Mouse (Mus musculus): ENCODE measurements at regions not wholly inside any gene's neighbourhood (a gene's known extent, or its start where the extent isn't known, plus 50 kb on each side); places are given as distances from the start of the nearest gene placed in this dataset.
A peak's percentile ranks its signal among the peaks of the same experiment; 100 is the strongest.

- ATAC-seq (replicated peaks), result no peak
- Histone ChIP-seq H3K4me1 (no peaks in the 10 kb centered on the region), H3K36me3 (no peaks in the 10 kb centered on the region), H3K4me3 (no peak overlapping the region), H3K9me3 (no peaks in the 10 kb centered on the region), H3K27ac (replicated peaks) (no peak overlapping the region), H3K4me2 (replicated peaks) (no peak overlapping the region), H3K9ac (replicated peaks) (no peak overlapping the region), H3K27me3 (no peaks in the 10 kb centered on the region)
- WGBS, result 84% methylated on average over 2 of the region's 2 CpGs
Observed at GRCm38 (mm10) chr6:107394611-107395010, 135.0 kb upstream of the Lrrn1 start.

- Histone ChIP-seq H3K27me3 (no peaks in the 10 kb centered on the region), H3K36me3 (no peaks in the 10 kb centered on the region), H3K4me2 (replicated peaks) (no peak overlapping the region), H3K4me3 (no peak overlapping the region), H3K4me1 (no peaks in the 10 kb centered on the region), H3K27ac (replicated peaks) (no peak overlapping the region), H3K9me3 (no peaks in the 10 kb centered on the region), H3K9ac (replicated peaks) (no peak overlapping the region)
- no peak for ATAC-seq (replicated peaks)
- 87% methylated on average over 4 of the region's 4 CpGs for WGBS
Observed at GRCm38 (mm10) chr6:107415766-107416165, 113.8 kb upstream of the Lrrn1 start.

DNA sequence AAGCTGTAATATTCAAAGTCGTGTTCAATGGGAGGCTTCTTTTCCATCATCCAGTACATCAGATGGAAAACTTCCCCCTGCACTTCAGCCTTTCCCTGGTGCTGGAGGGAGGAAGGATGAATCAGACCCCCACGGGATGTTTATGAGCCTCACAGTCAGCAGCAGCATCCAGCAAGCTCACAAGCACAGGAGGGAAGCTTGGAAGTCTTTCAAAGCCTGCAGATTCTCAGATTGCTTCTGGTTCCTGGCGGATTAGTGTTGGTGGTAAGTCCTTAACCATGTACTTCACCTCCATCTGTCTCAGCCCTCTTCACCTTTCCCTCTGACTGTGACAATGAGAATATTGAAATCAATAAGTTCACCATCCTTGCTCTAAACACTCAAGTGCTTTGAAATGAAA, 107.5 kb upstream of the Lrrn1 start:
- no peak overlapping the region for H3K9ac ChIP-seq (replicated peaks)
- no peak overlapping the region for H3K4me2 ChIP-seq (replicated peaks)
- H3K27me3 ChIP-seq, result no peaks in the 10 kb centered on the region
- H3K9me3 ChIP-seq, result no peaks in the 10 kb centered on the region
- H3K4me1 ChIP-seq, result no peaks in the 10 kb centered on the region
- WGBS, result 48% methylated on average over 3 of the region's 3 CpGs
- ATAC-seq (replicated peaks), result no peak
- no peaks in the 10 kb centered on the region for H3K36me3 ChIP-seq
- H3K4me3 ChIP-seq, result no peak overlapping the region
- no peak overlapping the region for H3K27ac ChIP-seq (replicated peaks)

DNA sequence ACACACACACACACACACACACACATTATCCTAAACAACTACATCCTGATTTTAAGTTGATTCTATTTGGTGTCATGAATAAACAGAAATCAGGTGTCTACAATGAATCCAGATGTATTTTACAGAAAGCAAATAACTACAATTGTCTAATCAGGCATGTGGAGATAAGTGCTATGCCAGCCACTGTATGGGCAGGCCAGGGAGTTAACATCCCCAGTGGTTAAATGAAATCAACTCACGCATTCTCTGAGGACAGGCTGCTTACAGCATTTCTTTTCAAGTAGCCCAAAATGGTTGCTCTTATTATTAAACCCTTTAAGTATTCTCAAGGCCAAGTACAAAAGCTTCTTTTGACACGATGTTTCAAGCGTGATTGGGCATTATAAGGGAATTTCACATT, 103.0 kb upstream of the Lrrn1 start:
- Histone ChIP-seq H3K4me3 (no peak overlapping the region), H3K4me1 (peaks cover 4% of the 10 kb centered on the region; the same call in 1 of the 2 replicates), H3K27ac (replicated peaks) (no peak overlapping the region), H3K36me3 (no peaks in the 10 kb centered on the region), H3K27me3 (no peaks in the 10 kb centered on the region), H3K4me2 (replicated peaks) (no peak overlapping the region), H3K9me3 (no peaks in the 10 kb centered on the region), H3K9ac (replicated peaks) (no peak overlapping the region)
- WGBS, result 33% methylated on average over 3 of the region's 3 CpGs
- no peak for ATAC-seq (replicated peaks)

GRCm38 (mm10) chr6:107431033-107431432, 98.5 kb upstream of the Lrrn1 start:
- no peak overlapping the region for H3K4me2 ChIP-seq (replicated peaks)
- H3K4me1 ChIP-seq, result peaks cover 4% of the 10 kb centered on the region; the same call in 1 of the 2 replicates
- H3K36me3 ChIP-seq, result no peaks in the 10 kb centered on the region
- no peak overlapping the region for H3K27ac ChIP-seq (replicated peaks)
- no peak overlapping the region for H3K4me3 ChIP-seq
- no peaks in the 10 kb centered on the region for H3K27me3 ChIP-seq
- no peak overlapping the region for H3K9ac ChIP-seq (replicated peaks)
- 68% methylated on average over 4 of the region's 4 CpGs for WGBS
- ATAC-seq (replicated peaks), result peak; percentile 46
- no peaks in the 10 kb centered on the region for H3K9me3 ChIP-seq

DNA sequence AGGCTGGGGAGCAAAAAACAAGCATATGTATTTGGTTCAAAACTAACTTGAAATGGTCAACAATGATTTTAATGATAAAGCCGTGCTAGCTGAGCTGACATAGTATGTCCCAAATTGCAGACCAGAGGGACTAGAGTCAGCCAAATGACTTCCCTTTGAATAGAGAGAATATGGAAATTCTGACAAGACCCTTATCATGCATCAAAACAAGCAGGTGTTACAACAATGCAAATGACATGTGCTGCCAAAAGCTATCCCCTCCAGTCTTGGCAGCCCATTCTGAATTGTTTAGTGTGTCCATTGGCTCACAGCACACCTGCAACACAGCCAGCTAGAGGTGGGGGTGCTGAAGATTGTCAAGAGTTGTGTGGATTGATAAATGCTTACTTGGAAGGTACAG, 87.5 kb upstream of the Lrrn1 start:
- Histone ChIP-seq H3K4me1 (peaks cover 4% of the 10 kb centered on the region; the same call in 1 of the 2 replicates), H3K9ac (replicated peaks) (no peak overlapping the region), H3K36me3 (no peaks in the 10 kb centered on the region), H3K27ac (replicated peaks) (no peak overlapping the region), H3K4me3 (no peak overlapping the region), H3K27me3 (no peaks in the 10 kb centered on the region), H3K4me2 (replicated peaks) (no peak overlapping the region), H3K9me3 (no peaks in the 10 kb centered on the region)
- 35% methylated on average over 1 of the region's 1 CpGs for WGBS
- ATAC-seq (replicated peaks), result peak; percentile 83

- Histone ChIP-seq H3K4me3 (no peak overlapping the region), H3K4me2 (replicated peaks) (no peak overlapping the region), H3K27me3 (0 out of 2 replicates have a peak, but pooled peaks cover 3% of the 10 kb centered on the region), H3K36me3 (no peaks in the 10 kb centered on the region), H3K9me3 (no peaks in the 10 kb centered on the region), H3K27ac (replicated peaks) (no peak overlapping the region), H3K4me1 (peaks cover 4% of the 10 kb centered on the region; the same call in 1 of the 2 replicates), H3K9ac (replicated peaks) (no peak overlapping the region)
- ATAC-seq (replicated peaks), result no peak
- WGBS, result 80% methylated on average over 3 of the region's 3 CpGs
Observed at GRCm38 (mm10) chr6:107444336-107444735, 85.2 kb upstream of the Lrrn1 start.

- no peak overlapping the region for H3K9ac ChIP-seq (replicated peaks)
- no peak for ATAC-seq (replicated peaks)
- H3K27me3 ChIP-seq, result no peaks in the 10 kb centered on the region
- H3K4me1 ChIP-seq, result peaks cover 7% of the 10 kb centered on the region
- H3K36me3 ChIP-seq, result no peaks in the 10 kb centered on the region
- H3K27ac ChIP-seq (replicated peaks), result no peak overlapping the region
- H3K9me3 ChIP-seq, result no peaks in the 10 kb centered on the region
- no peak overlapping the region for H3K4me3 ChIP-seq
- no peak overlapping the region for H3K4me2 ChIP-seq (replicated peaks)
- WGBS, result 100% methylated on average over 1 of the region's 1 CpGs
Observed at GRCm38 (mm10) chr6:107459220-107459619, 70.3 kb upstream of the Lrrn1 start.

DNA sequence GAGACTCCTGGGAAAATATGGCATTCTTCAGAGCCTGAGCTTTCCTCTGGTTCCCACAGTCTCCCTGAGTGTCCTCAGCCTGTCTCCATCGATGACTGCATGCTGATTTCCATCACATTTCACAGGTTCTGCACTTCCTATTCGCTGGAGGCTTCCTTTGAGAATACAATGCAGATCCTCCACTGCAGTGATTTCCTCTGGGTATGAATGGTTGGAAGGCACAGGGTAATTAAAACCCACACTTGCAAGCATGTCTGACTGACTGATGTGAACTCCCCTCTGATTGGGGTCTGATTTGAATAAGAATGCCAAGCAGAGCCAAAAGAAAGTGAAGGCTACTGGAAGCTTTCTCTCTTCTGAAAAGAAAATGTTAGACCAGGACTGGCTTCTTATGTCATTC, 67.1 kb upstream of the Lrrn1 start:
- no peak overlapping the region for H3K4me2 ChIP-seq (replicated peaks)
- no peak overlapping the region for H3K9ac ChIP-seq (replicated peaks)
- 0% methylated on average over 2 of the region's 2 CpGs for WGBS
- H3K4me3 ChIP-seq, result no peak overlapping the region
- peak; percentile 97 for ATAC-seq (replicated peaks)
- no peaks in the 10 kb centered on the region for H3K27me3 ChIP-seq
- H3K27ac ChIP-seq (replicated peaks), result peak overlapping the region; percentile 42; the same call in 1 of the 2 replicates
- H3K36me3 ChIP-seq, result no peaks in the 10 kb centered on the region
- peaks cover 7% of the 10 kb centered on the region for H3K4me1 ChIP-seq
- no peaks in the 10 kb centered on the region for H3K9me3 ChIP-seq

DNA sequence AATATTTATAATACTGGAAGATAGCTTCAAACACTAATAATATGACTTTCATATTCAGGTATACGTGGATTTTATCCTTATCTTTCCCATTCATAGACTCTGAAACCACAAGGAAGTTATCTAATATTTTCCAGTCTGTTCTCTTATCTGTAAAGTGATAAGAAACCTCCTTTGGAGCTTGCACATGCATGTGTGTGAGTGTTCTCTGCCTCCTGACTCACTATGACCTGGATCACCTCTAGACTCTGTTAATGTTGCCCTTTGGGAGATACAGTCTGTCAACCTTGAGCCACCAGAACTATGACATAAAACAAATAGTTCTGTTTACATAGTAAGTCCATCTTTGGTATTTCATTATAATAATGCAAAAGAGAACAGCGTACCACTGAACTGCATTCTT, 56.2 kb upstream of the Lrrn1 start:
- Histone ChIP-seq H3K36me3 (no peaks in the 10 kb centered on the region), H3K4me3 (no peak overlapping the region), H3K27me3 (no peaks in the 10 kb centered on the region), H3K9me3 (no peaks in the 10 kb centered on the region), H3K4me2 (replicated peaks) (no peak overlapping the region), H3K9ac (replicated peaks) (no peak overlapping the region), H3K27ac (replicated peaks) (no peak overlapping the region), H3K4me1 (0 out of 2 replicates have a peak, but pooled peaks cover 3% of the 10 kb centered on the region)
- WGBS, result 89% methylated on average over 2 of the region's 2 CpGs
- no peak for ATAC-seq (replicated peaks)

DNA sequence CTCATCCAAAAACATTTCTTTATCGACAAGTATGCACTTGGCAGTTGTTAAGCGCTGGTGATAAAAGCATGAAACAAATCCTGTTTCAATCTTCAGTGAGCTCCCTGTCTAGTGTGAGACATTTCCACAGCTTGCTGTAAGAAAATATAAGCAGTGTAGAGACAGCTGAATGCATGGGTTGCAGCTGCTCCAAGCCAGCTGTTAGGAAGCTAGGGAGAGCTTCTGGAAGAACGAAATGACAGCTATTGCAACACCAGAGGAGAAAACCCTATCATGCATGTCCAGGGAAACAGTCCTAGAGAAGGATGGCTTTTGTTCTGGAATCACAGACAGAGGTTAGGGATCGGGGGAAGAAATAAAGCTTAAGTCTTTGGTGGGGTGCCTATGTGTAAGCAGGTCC, 55.4 kb upstream of the Lrrn1 start:
- 0 out of 2 replicates have a peak, but pooled peaks have one; percentile 41 for ATAC-seq (replicated peaks)
- no peaks in the 10 kb centered on the region for H3K36me3 ChIP-seq
- no peak overlapping the region for H3K27ac ChIP-seq (replicated peaks)
- H3K27me3 ChIP-seq, result no peaks in the 10 kb centered on the region
- no peaks in the 10 kb centered on the region for H3K9me3 ChIP-seq
- no peak overlapping the region for H3K4me3 ChIP-seq
- 47% methylated on average over 4 of the region's 4 CpGs for WGBS
- no peak overlapping the region for H3K4me2 ChIP-seq (replicated peaks)
- no peaks in the 10 kb centered on the region for H3K4me1 ChIP-seq
- H3K9ac ChIP-seq (replicated peaks), result no peak overlapping the region
